Mouse (Mus musculus): ENCODE results near the gene Sema4b. TPM values are rescaled to one million over a fixed set of nuclear protein-coding genes. Genes with fewer than 3 reads are reported as not detected.

Gene Sema4b
- polyA plus RNA-seq, 2 experiments = 6.1 to 8.5 TPM

GRCm38 (mm10) chr7:80165432-80165831 lies 21.2 kb upstream of the Sema4b start:
- WGBS (ENCODE audit: insufficient replicate concordance) = 69% methylated on average over 5 of the region's 5 CpGs
- Histone ChIP-seq H3K9ac (replicated peaks) (no peak overlapping the region), H3K4me1 (replicated peaks; ENCODE audit: control insufficient read depth in 2 of 2, insufficient read depth in 2 of 2, low read length in 1 of 2) (peaks cover 19 to 20% of the 10 kb centered on the region in 2 experiments), H3K27me3 (ENCODE audit: control insufficient read depth, insufficient read depth, low read length) (no peaks in the 10 kb centered on the region), H3K27ac (no peak overlapping the region), H3K36me3 (replicated peaks; ENCODE audit: control insufficient read depth, insufficient read depth, low read depth) (no peaks in the 10 kb centered on the region), H3K4me3 (ENCODE audit: insufficient read depth in 1 of 2, low read depth in 2 of 2, low read length in 2 of 2) (no peak overlapping the region), H3K4me2 (ENCODE audit: low read depth) (no peak overlapping the region), H3K9me3 (ENCODE audit: control insufficient read depth, low read length) (no peaks in the 10 kb centered on the region)
- DNase-seq (ENCODE audit: low read depth in 3 of 3, low spot score in 3 of 3) (no peak), ATAC-seq (ENCODE audit: insufficient read depth) (no peak)
- no peak for TF ChIP-seq CTCF (IDR thresholded peaks at IDR 0.05; ENCODE audit: low read depth)
- TF ChIP-seq EP300 (IDR thresholded peaks at IDR 0.05; ENCODE audit: low read depth) = no peak

- peak; percentile 69 to 86 (median 71) for DNase-seq (ENCODE audit: low read depth in 3 of 3, low spot score in 3 of 3)
- H3K4me2 ChIP-seq (ENCODE audit: low read depth) = peak overlapping the region; percentile 27
These were observed 19.9 kb upstream of the Sema4b start for GRCm38 (mm10) chr7:80166740-80167139.

GRCm38 (mm10) chr7:80169847-80170246 lies 16.8 kb upstream of the Sema4b start:
- no peak for DNase-seq (ENCODE audit: low read depth in 3 of 3, low spot score in 3 of 3)
- no peaks in the 10 kb centered on the region for H3K36me3 ChIP-seq (replicated peaks; ENCODE audit: control insufficient read depth, insufficient read depth, low read depth)
- WGBS (ENCODE audit: insufficient replicate concordance) = 68% methylated on average over 2 of the region's 2 CpGs
- no peak for ATAC-seq (ENCODE audit: insufficient read depth)
- H3K4me3 ChIP-seq (ENCODE audit: insufficient read depth in 1 of 2, low read depth in 2 of 2, low read length in 2 of 2) = no peak overlapping the region
- no peak overlapping the region for H3K27ac ChIP-seq
- no peak overlapping the region for H3K9ac ChIP-seq (replicated peaks)
- peaks cover 19 to 29% of the 10 kb centered on the region in 2 experiments for H3K4me1 ChIP-seq (replicated peaks; ENCODE audit: control insufficient read depth in 2 of 2, insufficient read depth in 2 of 2, low read length in 1 of 2)
- H3K27me3 ChIP-seq (ENCODE audit: control insufficient read depth, insufficient read depth, low read length) = no peaks in the 10 kb centered on the region
- H3K4me2 ChIP-seq (ENCODE audit: low read depth) = no peak overlapping the region
- no peak for TF ChIP-seq CTCF (IDR thresholded peaks at IDR 0.05; ENCODE audit: low read depth)
- no peak for TF ChIP-seq EP300 (IDR thresholded peaks at IDR 0.05; ENCODE audit: low read depth)
- H3K9me3 ChIP-seq (ENCODE audit: control insufficient read depth, low read length) = no peaks in the 10 kb centered on the region

More at GRCm38 (mm10) chr7:80166740-80167139, 19.9 kb upstream of the Sema4b start:
- TF ChIP-seq EP300 (IDR thresholded peaks at IDR 0.05; ENCODE audit: low read depth) = peak; percentile 62; the same call in 1 of the 2 replicates
- TF ChIP-seq CTCF (IDR thresholded peaks at IDR 0.05; ENCODE audit: low read depth) = 0 out of 2 replicates have a peak, but pooled peaks have one; percentile 17
- no peaks in the 10 kb centered on the region for H3K9me3 ChIP-seq (ENCODE audit: control insufficient read depth, low read length)
- peak; percentile 100 for ATAC-seq (ENCODE audit: insufficient read depth)
- H3K27me3 ChIP-seq (ENCODE audit: control insufficient read depth, insufficient read depth, low read length) = no peaks in the 10 kb centered on the region
- H3K4me1 ChIP-seq (replicated peaks; ENCODE audit: control insufficient read depth in 2 of 2, insufficient read depth in 2 of 2, low read length in 1 of 2) = peaks cover 19 to 21% of the 10 kb centered on the region in 2 experiments
- H3K27ac ChIP-seq = peak overlapping the region; percentile 65
- no peak overlapping the region for H3K4me3 ChIP-seq (ENCODE audit: insufficient read depth in 1 of 2, low read depth in 2 of 2, low read length in 2 of 2)
- no peaks in the 10 kb centered on the region for H3K36me3 ChIP-seq (replicated peaks; ENCODE audit: control insufficient read depth, insufficient read depth, low read depth)
- 18% methylated on average over 7 of the region's 7 CpGs for WGBS (ENCODE audit: insufficient replicate concordance)
- peak overlapping the region; percentile 23 for H3K9ac ChIP-seq (replicated peaks)

DNA sequence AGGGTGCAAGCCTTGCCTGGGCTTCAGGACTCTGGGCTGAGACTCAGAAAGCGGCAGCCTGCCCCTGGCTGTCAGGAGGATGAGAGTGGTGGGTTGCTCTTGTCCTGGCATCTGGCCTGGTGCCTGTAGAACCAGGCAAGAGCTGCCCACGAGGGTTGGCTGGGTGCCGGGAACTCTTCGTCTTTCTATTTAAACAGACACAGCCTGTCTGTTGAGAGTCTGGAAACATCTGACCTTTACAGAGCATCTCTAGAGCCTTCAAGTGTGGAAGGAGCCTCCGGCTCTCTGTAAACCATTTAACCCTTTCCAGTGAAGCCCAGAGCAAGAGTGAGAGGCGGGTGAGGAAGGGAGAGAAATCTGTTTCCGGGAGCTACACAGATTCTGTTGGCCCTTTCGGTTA lies 15.3 kb upstream of the Sema4b start:
- ATAC-seq (ENCODE audit: insufficient read depth) = no peak
- no peak overlapping the region for H3K27ac ChIP-seq
- no peak for TF ChIP-seq CTCF (IDR thresholded peaks at IDR 0.05; ENCODE audit: low read depth)
- no peaks in the 10 kb centered on the region for H3K9me3 ChIP-seq (ENCODE audit: control insufficient read depth, low read length)
- WGBS (ENCODE audit: insufficient replicate concordance) = 55% methylated on average over 8 of the region's 8 CpGs
- no peak for DNase-seq (ENCODE audit: low read depth in 3 of 3, low spot score in 3 of 3)
- H3K9ac ChIP-seq (replicated peaks) = no peak overlapping the region
- no peaks in the 10 kb centered on the region for H3K36me3 ChIP-seq (replicated peaks; ENCODE audit: control insufficient read depth, insufficient read depth, low read depth)
- no peak overlapping the region for H3K4me3 ChIP-seq (ENCODE audit: insufficient read depth in 1 of 2, low read depth in 2 of 2, low read length in 2 of 2)
- H3K4me1 ChIP-seq (replicated peaks; ENCODE audit: control insufficient read depth in 2 of 2, insufficient read depth in 2 of 2, low read length in 1 of 2) = peaks cover 9 to 22% of the 10 kb centered on the region in 2 experiments
- H3K27me3 ChIP-seq (ENCODE audit: control insufficient read depth, insufficient read depth, low read length) = no peaks in the 10 kb centered on the region
- H3K4me2 ChIP-seq (ENCODE audit: low read depth) = no peak overlapping the region

DNA sequence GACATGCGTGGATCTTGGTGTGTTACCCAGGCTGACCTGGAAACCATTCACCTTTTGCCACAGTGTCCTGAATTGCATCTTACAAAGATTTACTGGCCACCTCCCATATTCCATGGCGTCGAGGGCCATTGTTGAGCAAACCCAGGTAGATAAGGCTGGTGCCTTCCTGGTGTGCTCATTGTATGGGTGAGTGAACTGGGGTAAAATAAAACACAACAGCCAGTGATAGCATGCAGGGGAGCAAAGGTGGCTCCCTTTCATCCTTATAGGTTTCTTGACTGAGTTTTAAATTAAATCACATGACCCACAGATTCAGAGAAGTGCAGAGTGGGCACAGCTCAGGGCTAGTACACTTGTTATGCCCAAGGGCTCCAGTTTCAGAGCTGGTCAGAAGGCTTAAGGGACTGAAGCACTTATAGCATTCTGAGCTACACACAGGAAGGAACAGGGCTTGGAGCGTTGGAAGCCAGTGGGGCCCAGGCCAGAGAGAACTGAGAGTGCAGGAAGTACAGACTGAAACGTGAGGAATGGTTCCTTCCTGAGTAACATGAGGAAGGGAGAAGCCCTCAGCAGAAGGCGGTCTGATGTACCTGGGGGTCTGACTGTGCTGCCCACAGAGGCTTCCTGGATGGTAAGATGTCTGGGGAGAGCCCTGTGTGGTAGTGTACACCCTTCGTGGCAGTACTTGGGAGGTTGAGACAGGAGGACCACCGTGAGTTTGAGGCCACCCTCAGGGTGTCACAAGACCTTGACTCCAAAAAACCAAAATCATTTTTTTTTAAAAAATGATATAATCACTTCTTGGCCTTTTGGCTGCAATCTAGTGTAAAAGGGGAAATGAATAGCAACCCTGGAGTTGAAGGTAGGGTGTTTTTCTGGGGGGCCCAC lies 14.3 kb upstream of the Sema4b start:
- H3K4me1 ChIP-seq (replicated peaks; ENCODE audit: control insufficient read depth in 2 of 2, insufficient read depth in 2 of 2, low read length in 1 of 2) = peaks cover under 1 to 15% of the 10 kb centered on the region in 2 experiments
- TF ChIP-seq CTCF (IDR thresholded peaks at IDR 0.05; ENCODE audit: low read depth) (no peak), EP300 (IDR thresholded peaks at IDR 0.05; ENCODE audit: low read depth) (no peak)
- H3K4me2 ChIP-seq (ENCODE audit: low read depth) = no peak overlapping the region
- no peaks in the 10 kb centered on the region for H3K9me3 ChIP-seq (ENCODE audit: control insufficient read depth, low read length)
- no peaks in the 10 kb centered on the region for H3K36me3 ChIP-seq (replicated peaks; ENCODE audit: control insufficient read depth, insufficient read depth, low read depth)
- H3K4me3 ChIP-seq (ENCODE audit: insufficient read depth in 1 of 2, low read depth in 2 of 2, low read length in 2 of 2) = no peak overlapping the region
- H3K27ac ChIP-seq = no peak overlapping the region
- no peaks in the 10 kb centered on the region for H3K27me3 ChIP-seq (ENCODE audit: control insufficient read depth, insufficient read depth, low read length)
- no peak for ATAC-seq (ENCODE audit: insufficient read depth)
- WGBS (ENCODE audit: insufficient replicate concordance) = 46% methylated on average over 8 of the region's 8 CpGs
- DNase-seq (ENCODE audit: low read depth in 3 of 3, low spot score in 3 of 3) = no peak
- H3K9ac ChIP-seq (replicated peaks) = no peak overlapping the region

Measured in liver, embryonic 14.5 days (tissue).